Mouse (Mus musculus) ovary, postnatal 14 days (tissue): ENCODE data around the gene Olfr508.
"Not testable (repeated sequence)": the region's sequence is repeated elsewhere in the genome, so short reads cannot be mapped to it uniquely, and the experiment has no call there.

Source experiments
- DNase-seq: peaks from one replicate; pipeline ENCODE4 v3.0.0; 2022; ENCODE audit warnings: low spot score

Olfr508 gene

GRCm38 (mm10) chr7:108629694-108630093 is at the start of gene Olfr508:
TSS of gene Olfr508 (plus strand) at chr7:108629994.
- DNase-seq, result no peak

- DNase-seq, result no peak
These were observed 40.0 kb upstream of the Olfr508 start for GRCm38 (mm10) chr7:108589797-108590196.

GRCm38 (mm10) chr7:108601916-108602315 is 27.9 kb upstream of the Olfr508 start:
- DNase-seq, result not testable (repeated sequence)

GRCm38 (mm10) chr7:108610487-108610886 is 19.3 kb upstream of the Olfr508 start, which contains the start of gene Olfr506:
TSS of gene Olfr506 (plus strand) at chr7:108610787.
- DNase-seq, result no peak

GRCm38 (mm10) chr7:108614110-108614509 is 15.7 kb upstream of the Olfr508 start:
- no peak for DNase-seq

GRCm38 (mm10) chr7:108616781-108617180 is 13.0 kb upstream of the Olfr508 start:
- DNase-seq, result not testable (repeated sequence)

GRCm38 (mm10) chr7:108621514-108621913 is 8.3 kb upstream of the Olfr508 start, which contains the start of gene Olfr507:
TSS of gene Olfr507 (plus strand) at chr7:108621814.
- DNase-seq, result no peak

GRCm38 (mm10) chr7:108651806-108652205 is 22.0 kb downstream of the Olfr508 start, which contains the start of gene Olfr509:
TSS of gene Olfr509 (minus strand) at chr7:108651906.
- DNase-seq, result no peak

- no peak for DNase-seq
These were observed 32.6 kb downstream of the Olfr508 start for GRCm38 (mm10) chr7:108662419-108662818.

GRCm38 (mm10) chr7:108666118-108666517 is 36.3 kb downstream of the Olfr508 start, which contains the start of gene Olfr510:
TSS of gene Olfr510 (plus strand) at chr7:108666418.
- DNase-seq, result no peak

GRCm38 (mm10) chr7:108671058-108671457 is 41.3 kb downstream of the Olfr508 start:
- no peak for DNase-seq

- no peak for DNase-seq
These were observed 49.1 kb downstream of the Olfr508 start for GRCm38 (mm10) chr7:108678886-108679285.
